Mouse (Mus musculus): ENCODE measurements around the gene Mroh2a.

Mroh2a gene

GRCm38 (mm10) chr1:88237311-88237710, 10.5 kb downstream of the Mroh2a start:
- no peak for DNase-seq

GRCm38 (mm10) chr1:88238771-88239170, 12.0 kb downstream of the Mroh2a start:
- no peak for DNase-seq

- no peak for DNase-seq
These were observed 13.3 kb downstream of the Mroh2a start for GRCm38 (mm10) chr1:88240072-88240471.

GRCm38 (mm10) chr1:88240579-88240978, 13.8 kb downstream of the Mroh2a start:
- DNase-seq: no peak

GRCm38 (mm10) chr1:88243861-88244260, 17.1 kb downstream of the Mroh2a start:
- no peak for DNase-seq

- no peak for DNase-seq
These were observed 19.1 kb downstream of the Mroh2a start for GRCm38 (mm10) chr1:88245881-88246280.

GRCm38 (mm10) chr1:88246386-88246785, 19.6 kb downstream of the Mroh2a start:
- no peak for DNase-seq

GRCm38 (mm10) chr1:88247660-88248059, 20.9 kb downstream of the Mroh2a start:
- DNase-seq: no peak

GRCm38 (mm10) chr1:88248658-88249057, 21.9 kb downstream of the Mroh2a start:
- no peak for DNase-seq

GRCm38 (mm10) chr1:88249596-88249995, 22.8 kb downstream of the Mroh2a start:
- DNase-seq: no peak

GRCm38 (mm10) chr1:88250023-88250422, 23.2 kb downstream of the Mroh2a start:
- no peak for DNase-seq

- DNase-seq: no peak
These were observed 26.3 kb downstream of the Mroh2a start for GRCm38 (mm10) chr1:88253106-88253505.

- DNase-seq: no peak
These were observed 26.8 kb downstream of the Mroh2a start for GRCm38 (mm10) chr1:88253540-88253939.

GRCm38 (mm10) chr1:88254793-88255465, 28.1 kb downstream of the Mroh2a start:
- DNase-seq: no peak

GRCm38 (mm10) chr1:88255466-88255857, 28.7 kb downstream of the Mroh2a start:
- DNase-seq: no peak

GRCm38 (mm10) chr1:88255989-88256754, 29.4 kb downstream of the Mroh2a start:
- no peak for DNase-seq

GRCm38 (mm10) chr1:88256886-88257663, 30.3 kb downstream of the Mroh2a start:
- no peak for DNase-seq

- no peak for DNase-seq
These were observed 30.9 kb downstream of the Mroh2a start for GRCm38 (mm10) chr1:88257681-88258080.

- DNase-seq: no peak
These were observed 31.6 kb downstream of the Mroh2a start for GRCm38 (mm10) chr1:88258361-88258760.

- no peak for DNase-seq
These were observed 32.3 kb downstream of the Mroh2a start for GRCm38 (mm10) chr1:88258881-88259642.

- no peak for DNase-seq
These were observed 32.8 kb downstream of the Mroh2a start for GRCm38 (mm10) chr1:88259643-88260024.

- no peak for DNase-seq
These were observed 33.3 kb downstream of the Mroh2a start for GRCm38 (mm10) chr1:88260114-88260513.

Data from retina, postnatal 1 day (tissue).